In the genomic region with DNA sequence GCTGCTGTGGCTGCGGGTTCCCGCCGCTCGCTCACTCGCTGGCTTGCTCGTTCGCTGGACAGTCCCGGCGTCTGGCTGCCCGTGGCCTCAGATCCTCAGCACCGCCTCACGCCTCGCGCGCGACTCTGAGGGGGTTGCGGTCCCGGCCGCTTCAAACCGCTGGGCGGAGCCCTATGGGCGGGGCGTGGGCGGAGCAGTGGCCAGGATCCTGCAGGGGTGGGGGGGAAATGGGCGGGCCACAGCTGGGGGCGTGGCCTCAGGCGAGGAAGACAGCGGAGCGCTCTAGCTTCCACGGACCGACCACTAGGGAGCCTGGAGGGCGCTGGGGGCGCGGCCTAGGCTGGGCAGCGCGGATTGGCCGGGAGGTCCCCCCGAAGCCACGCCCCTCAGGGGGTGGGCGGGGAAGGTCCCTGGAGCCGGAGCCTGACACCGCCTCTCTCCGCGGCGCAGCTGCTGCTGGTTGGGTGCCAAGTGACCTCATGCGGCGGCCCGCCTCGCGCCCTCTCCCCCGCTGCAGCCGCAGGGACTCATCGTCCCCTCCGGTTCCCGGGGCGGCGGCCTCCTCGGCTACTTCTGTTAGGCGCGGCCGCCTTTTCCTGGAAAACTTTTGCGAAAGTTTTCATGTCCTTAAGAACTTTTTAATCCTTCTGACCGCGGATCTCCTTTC, we compare ENCODE assay signal across 8 mouse cellular contexts. TPM values are rescaled to one million over a fixed set of nuclear protein-coding genes. Genes with fewer than 3 reads are reported as not detected.
DNase-seq lines count a peak whose midpoint lies in the region; ATAC-seq and TF ChIP-seq lines count a peak whose summit lies in the region.

A gene (minus strand): TSS at position 175 of the 667 bp plus-strand sequence.

- peak within 1 kb of the TSS; percentile 74 for H3K4me2 ChIP-seq in embryonic facial prominence, embryonic 15.5 days (replicated peaks)
- peak within 1 kb of the TSS; percentile 78 for H3K4me2 ChIP-seq in limb, embryonic 14.5 days (replicated peaks; ENCODE audit: low read depth, low read length, severe bottlenecking)
- peak within 1 kb of the TSS; percentile 82 for H3K4me2 ChIP-seq in midbrain, postnatal 0 days (ENCODE audit: low read depth, low read length, poor library complexity, severe bottlenecking)

- peak within 1 kb of the TSS; percentile 74 for H3K9ac ChIP-seq in embryonic facial prominence, embryonic 15.5 days
- H3K9ac ChIP-seq in limb, embryonic 14.5 days (ENCODE audit: low read depth, low read length, severe bottlenecking), result peak within 1 kb of the TSS; percentile 88
- peak within 1 kb of the TSS; percentile 70 for H3K9ac ChIP-seq in midbrain, postnatal 0 days (replicated peaks; ENCODE audit: low read length, poor library complexity, severe bottlenecking)

- DNase-seq in 416B (ENCODE audit: low read depth), result peak; percentile 99
- DNase-seq in heart, adult 8-10 months (ENCODE audit: low spot score), result peak; percentile 98
- DNase-seq in kidney, adult 9 months, result peak; percentile 99
- peak; percentile 98 for DNase-seq in limb, embryonic 14.5 days (ENCODE audit: low spot score)
- DNase-seq in midbrain, postnatal 0 days (ENCODE audit: low spot score), result peak; percentile 97
- DNase-seq in spleen, postnatal 14 days (ENCODE audit: low spot score in 2 of 2), result peak; percentile 99

- no peaks in the 10 kb centered on the region for H3K9me3 ChIP-seq in embryonic facial prominence, embryonic 15.5 days (replicated peaks)
- H3K9me3 ChIP-seq in limb, embryonic 14.5 days (ENCODE audit: control insufficient read depth, low read length), result no peaks in the 10 kb centered on the region
- no peaks in the 10 kb centered on the region for H3K9me3 ChIP-seq in midbrain, postnatal 0 days (ENCODE audit: low read length)

- peaks cover 4% of the 10 kb centered on the region; the same call in 1 of the 2 replicates for H3K4me1 ChIP-seq in bone marrow, adult 2 months (ENCODE audit: control insufficient read depth, insufficient read depth, low read length)
- H3K4me1 ChIP-seq in embryonic facial prominence, embryonic 15.5 days, result peaks cover 31% of the 10 kb centered on the region
- H3K4me1 ChIP-seq in limb, embryonic 14.5 days (ENCODE audit: control insufficient read depth, insufficient read depth, low read length), result peaks cover 34% of the 10 kb centered on the region
- no peaks in the 10 kb centered on the region; the same call in 1 of the 2 replicates for H3K4me1 ChIP-seq in midbrain, postnatal 0 days (ENCODE audit: insufficient read depth, low read length)

- H3K36me3 ChIP-seq in embryonic facial prominence, embryonic 15.5 days, result no peaks in the 10 kb centered on the region
- H3K36me3 ChIP-seq in limb, embryonic 14.5 days (ENCODE audit: control insufficient read depth, insufficient read depth, low read length), result no peaks in the 10 kb centered on the region
- no peaks in the 10 kb centered on the region; the same call in 1 of the 2 replicates for H3K36me3 ChIP-seq in midbrain, postnatal 0 days (ENCODE audit: insufficient read depth, low read length)

- peak; percentile 97 for TF ChIP-seq POLR2A in bone marrow, adult 2 months (IDR thresholded peaks at IDR 0.05; ENCODE audit: borderline replicate concordance, control insufficient read depth, low read depth, low read length)
- TF ChIP-seq POLR2A in limb, embryonic 14.5 days (IDR thresholded peaks at IDR 0.05; ENCODE audit: borderline replicate concordance, extremely low read depth, insufficient read depth, insufficient read length), result peak; percentile 95; the same call in 1 of the 2 replicates

- H3K27me3 ChIP-seq in embryonic facial prominence, embryonic 15.5 days, result no peaks in the 10 kb centered on the region
- no peaks in the 10 kb centered on the region for H3K27me3 ChIP-seq in limb, embryonic 14.5 days (ENCODE audit: control insufficient read depth, insufficient read depth, low read length)
- no peaks in the 10 kb centered on the region for H3K27me3 ChIP-seq in midbrain, postnatal 0 days (ENCODE audit: insufficient read depth, low read length)

- TF ChIP-seq CTCF in bone marrow, adult 2 months (IDR thresholded peaks at IDR 0.05; ENCODE audit: control insufficient read depth, insufficient read depth, low read length), result peak; percentile 23; the same call in 1 of the 2 replicates
- TF ChIP-seq CTCF in midbrain, postnatal 0 days (IDR thresholded peaks at IDR 0.05), result peak; percentile 56

- peak within 1 kb of the TSS; percentile 87 for H3K27ac ChIP-seq in bone marrow, adult 2 months (ENCODE audit: control insufficient read depth, insufficient read depth, low read depth, low read length, poor library complexity)
- H3K27ac ChIP-seq in embryonic facial prominence, embryonic 15.5 days (replicated peaks), result peak within 1 kb of the TSS; percentile 94
- H3K27ac ChIP-seq in limb, embryonic 14.5 days (replicated peaks; ENCODE audit: low read depth, low read length), result peak within 1 kb of the TSS; percentile 94
- H3K27ac ChIP-seq in midbrain, postnatal 0 days (ENCODE audit: low read depth, low read length), result peak within 1 kb of the TSS; percentile 60

- under 1% methylated on average over 64 of the region's 64 CpGs for WGBS in bone marrow, adult 2 months
- whole genome bisulfite sequencing in embryonic facial prominence, embryonic 15.5 days, result 3% methylated on average over 62 of the region's 64 CpGs
- under 1% methylated on average over 50 of the region's 64 CpGs for WGBS in limb, embryonic 14.5 days
- WGBS in midbrain, postnatal 0 days, result under 1% methylated on average over 47 of the region's 64 CpGs

- peak; percentile 99 for ATAC-seq in embryonic facial prominence, embryonic 15.5 days (ENCODE audit: insufficient number of reproducible peaks, low FRiP score, low TSS enrichment, low read depth)
- ATAC-seq in limb, embryonic 14.5 days (ENCODE audit: low FRiP score, low read depth), result peak; percentile 98
- ATAC-seq in midbrain, postnatal 0 days (ENCODE audit: low FRiP score), result peak; percentile 98

- H3K4me3 ChIP-seq in bone marrow, adult 2 months (replicated peaks; ENCODE audit: control insufficient read depth, low read depth, low read length), result peak within 1 kb of the TSS; percentile 91
- peak within 1 kb of the TSS; percentile 76 for H3K4me3 ChIP-seq in embryonic facial prominence, embryonic 15.5 days (replicated peaks)
- peak within 1 kb of the TSS; percentile 77 for H3K4me3 ChIP-seq in limb, embryonic 14.5 days (replicated peaks; ENCODE audit: low read length)
- peak within 1 kb of the TSS; percentile 90 for H3K4me3 ChIP-seq in midbrain, postnatal 0 days (ENCODE audit: low read depth, low read length)

RNA-seq across cellular contexts. Expression of the gene that starts here (rescaled TPM):
- 34.8 and 42.2 TPM in 2 replicates for polyA plus RNA-seq in bone marrow, adult 2 months (2011; ENCODE audit: insufficient read depth, insufficient read length, low replicate concordance, missing spikeins)
- 111 and 113 TPM in 2 replicates for polyA plus RNA-seq in embryonic facial prominence, embryonic 15.5 days (2015; fragmentation: Nextera tagmentation; extraction: Ambion mirVana)
- total RNA-seq in heart, adult 8-10 months (2022), result 100 to 1,000 TPM; 236 to 258 (median 249) TPM
- polyA plus RNA-seq in limb, embryonic 14.5 days (2012; rRNA removed), result 68.0 and 72.1 TPM in 2 replicates
- 88.2 and 98.9 TPM in 2 replicates for polyA plus RNA-seq in limb, embryonic 14.5 days (2014; fragmentation: Nextera tagmentation; extraction: Ambion mirVana)
- 47.4 and 55.5 TPM in 2 replicates for total RNA-seq in midbrain, postnatal 0 days (2014; rRNA removed)
- polyA plus RNA-seq in midbrain, postnatal 0 days (2015; fragmentation: Nextera tagmentation; extraction: Ambion mirVana), result 38.0 and 38.6 TPM in 2 replicates

Comparison
In these comparisons a context has a peak if more than half of its experiments do, and no peak if none do; other contexts are left out.
1. Peak in every context shown above with its lines: DNase-seq, ATAC-seq, H3K4me3 ChIP-seq and H3K27ac ChIP-seq.